Mouse (Mus musculus) urinary bladder, postnatal 36 days (tissue): Measurements from ENCODE around the gene Lrrfip1.

Source experiments
- DNase-seq, 2 experiments: peaks; one replicate each; pipeline ENCODE4 v3.0.0; 2022; ENCODE audit warnings: low spot score in 2 of 2, mixed read lengths in 1 of 2

Lrrfip1 gene

GRCm38 (mm10) chr1:91085686-91086085 is 87.1 kb downstream of the Lrrfip1 start:
- DNase-seq: no peak

DNA sequence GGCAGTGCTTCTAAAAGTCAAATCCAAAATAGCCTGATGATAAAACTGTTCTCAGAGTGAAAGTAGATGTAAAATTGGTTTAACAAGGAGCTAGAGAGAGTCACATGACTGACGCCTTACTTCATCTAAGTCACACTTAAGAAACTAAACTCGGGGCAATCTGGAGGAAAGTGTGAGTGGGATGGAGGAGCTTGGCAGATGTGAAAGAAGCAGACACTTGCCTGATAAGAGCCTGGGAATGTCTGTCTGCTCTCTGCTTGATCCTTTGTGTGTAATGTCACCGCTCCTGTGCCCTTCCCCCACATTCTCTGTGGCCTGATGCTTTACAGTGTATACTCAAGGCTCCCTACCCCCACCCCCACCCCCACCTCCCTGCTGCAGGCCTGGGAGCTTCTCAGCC is 87.8 kb downstream of the Lrrfip1 start:
- no peak for DNase-seq

DNA sequence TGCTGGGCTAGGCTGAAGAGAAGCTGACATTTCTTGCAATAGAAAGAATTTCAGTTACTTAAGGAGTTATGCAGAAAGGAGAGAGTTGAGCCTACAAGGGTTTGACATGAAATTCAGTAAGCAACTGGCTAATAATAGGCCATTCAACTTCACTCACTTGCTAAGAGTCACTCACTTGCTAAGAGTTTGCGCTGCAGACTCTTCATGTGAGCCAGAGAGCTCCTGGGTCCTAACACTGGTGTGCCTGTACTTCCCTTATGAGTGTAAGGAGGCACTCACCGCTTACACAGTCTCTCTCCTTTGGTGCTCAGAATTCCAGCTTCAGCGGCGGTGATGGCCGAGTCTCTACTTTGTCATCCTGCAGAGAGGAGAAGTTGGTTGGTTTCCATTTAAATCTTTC is 88.2 kb downstream of the Lrrfip1 start:
- no peak for DNase-seq

GRCm38 (mm10) chr1:91088027-91088426 is 89.5 kb downstream of the Lrrfip1 start:
- no peak for DNase-seq

- no peak for DNase-seq
These were observed 90.4 kb downstream of the Lrrfip1 start for GRCm38 (mm10) chr1:91088941-91089340.

DNA sequence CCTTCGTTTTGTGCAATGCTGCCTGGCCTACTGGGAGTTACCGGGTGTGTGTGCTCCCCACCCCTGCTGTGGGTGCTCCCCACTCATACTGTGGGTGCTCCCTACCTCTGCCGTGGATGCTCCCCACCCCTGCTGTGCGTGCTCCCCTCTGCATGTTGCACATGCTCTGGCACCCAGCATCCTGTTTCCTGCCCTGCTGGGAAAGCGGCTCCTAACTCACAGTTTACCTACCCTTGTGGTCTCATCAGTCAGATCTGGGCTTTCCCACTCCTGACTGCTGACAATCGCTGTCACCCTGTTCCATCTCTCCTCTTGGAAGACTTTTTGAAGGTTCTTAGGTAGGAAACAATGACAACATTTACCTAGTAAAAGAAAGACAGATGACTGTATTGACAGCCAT is 91.9 kb downstream of the Lrrfip1 start:
- DNase-seq: no peak

DNA sequence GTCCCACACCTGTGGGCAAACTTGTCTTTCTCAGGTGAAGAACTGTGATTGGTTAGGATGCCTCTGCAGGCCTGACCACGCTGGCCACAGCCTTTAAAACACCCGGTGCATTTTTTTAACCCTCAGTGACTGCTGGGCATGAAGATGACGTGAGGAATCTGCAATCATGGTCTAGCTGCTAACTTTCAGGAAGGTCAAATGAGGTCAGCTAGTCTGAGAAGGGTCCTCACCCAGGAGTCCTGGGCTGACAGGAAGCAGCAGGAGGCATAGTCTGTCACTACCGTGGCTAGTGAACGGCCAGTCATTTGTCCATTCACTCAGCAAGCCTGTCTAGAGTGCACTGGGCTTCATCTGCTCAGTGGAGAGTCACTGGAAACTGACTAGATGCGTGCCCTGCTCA is 93.9 kb downstream of the Lrrfip1 start:
- DNase-seq: no peak

DNA sequence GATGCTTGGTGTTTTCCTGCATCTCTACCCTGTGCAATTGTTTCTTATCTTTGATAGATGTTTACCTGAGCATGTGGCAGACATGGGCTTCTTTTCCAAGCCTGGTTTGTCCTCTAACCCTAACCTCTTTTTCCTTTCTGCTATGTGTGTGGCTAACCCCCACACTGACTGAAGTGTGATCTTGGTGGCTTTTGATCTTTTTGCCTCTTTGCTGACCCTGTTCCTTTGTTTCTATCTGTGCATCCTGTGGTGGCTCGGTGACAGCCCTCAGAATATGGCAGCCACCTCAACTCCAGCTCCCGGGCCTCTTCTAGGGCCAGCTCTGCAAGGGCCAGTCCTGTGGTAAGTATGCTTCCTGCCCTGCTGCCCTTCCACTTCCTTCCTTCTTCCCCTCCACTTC is 94.8 kb downstream of the Lrrfip1 start:
- no peak for DNase-seq

DNA sequence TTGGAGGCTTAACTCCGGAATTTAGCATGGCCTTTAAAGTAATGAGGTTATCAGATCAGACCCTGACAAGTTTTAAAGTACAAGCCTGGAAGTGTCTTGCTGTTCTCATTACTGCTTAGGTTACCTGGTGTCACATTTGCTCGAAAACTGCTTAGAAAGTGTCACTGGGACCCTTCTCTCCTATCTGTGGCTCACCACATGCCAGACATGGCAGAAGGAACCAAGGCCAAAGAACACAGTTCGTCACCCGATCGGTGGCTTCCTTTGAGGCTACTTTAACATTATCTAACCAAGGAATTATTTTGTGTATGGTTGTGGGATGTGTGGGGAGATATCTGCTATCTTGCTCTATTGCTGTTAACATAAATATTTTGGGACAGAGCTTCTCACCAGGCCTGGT is 95.5 kb downstream of the Lrrfip1 start:
- no peak for DNase-seq

DNA sequence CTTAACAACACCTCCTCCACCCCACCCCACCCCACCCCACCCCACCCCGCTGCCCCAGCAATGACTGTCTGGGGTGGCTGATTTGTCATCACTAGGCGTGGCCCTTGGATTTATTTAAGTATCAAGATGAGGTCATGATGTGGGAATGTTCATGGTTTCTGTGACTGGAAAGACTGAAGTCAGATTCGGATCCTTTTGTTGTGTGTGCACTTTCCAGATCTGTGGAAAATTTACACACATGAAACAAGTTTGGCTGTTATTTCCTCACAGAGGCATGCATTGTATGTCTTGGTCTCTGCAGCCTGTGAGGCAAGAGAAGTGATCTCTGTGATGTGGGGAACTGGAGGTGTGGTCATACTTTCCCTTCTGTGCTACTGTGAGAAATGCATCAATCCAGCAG is 96.7 kb downstream of the Lrrfip1 start:
- no peak for DNase-seq

DNA sequence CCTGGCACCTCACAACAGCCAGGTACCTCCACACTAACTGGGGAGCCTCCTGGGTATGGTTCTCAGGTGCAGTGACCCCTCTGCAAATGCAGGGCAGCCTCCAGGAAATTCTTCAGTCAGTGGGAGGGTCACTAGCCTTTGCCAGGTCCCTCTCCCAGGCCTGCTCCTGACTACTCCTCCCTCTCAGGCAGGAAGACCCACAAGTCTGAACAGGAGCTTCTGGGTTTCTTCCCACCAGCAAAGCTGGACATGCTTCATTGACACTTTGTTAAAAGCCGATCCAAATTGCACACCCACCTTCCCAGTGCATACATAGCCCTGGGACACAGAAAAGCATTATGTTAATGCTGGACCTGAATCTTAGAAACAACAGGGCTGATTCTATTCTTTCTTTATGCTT is 97.3 kb downstream of the Lrrfip1 start:
- DNase-seq: no peak

- DNase-seq: no peak
These were observed 98.0 kb downstream of the Lrrfip1 start for GRCm38 (mm10) chr1:91096490-91096889.

DNA sequence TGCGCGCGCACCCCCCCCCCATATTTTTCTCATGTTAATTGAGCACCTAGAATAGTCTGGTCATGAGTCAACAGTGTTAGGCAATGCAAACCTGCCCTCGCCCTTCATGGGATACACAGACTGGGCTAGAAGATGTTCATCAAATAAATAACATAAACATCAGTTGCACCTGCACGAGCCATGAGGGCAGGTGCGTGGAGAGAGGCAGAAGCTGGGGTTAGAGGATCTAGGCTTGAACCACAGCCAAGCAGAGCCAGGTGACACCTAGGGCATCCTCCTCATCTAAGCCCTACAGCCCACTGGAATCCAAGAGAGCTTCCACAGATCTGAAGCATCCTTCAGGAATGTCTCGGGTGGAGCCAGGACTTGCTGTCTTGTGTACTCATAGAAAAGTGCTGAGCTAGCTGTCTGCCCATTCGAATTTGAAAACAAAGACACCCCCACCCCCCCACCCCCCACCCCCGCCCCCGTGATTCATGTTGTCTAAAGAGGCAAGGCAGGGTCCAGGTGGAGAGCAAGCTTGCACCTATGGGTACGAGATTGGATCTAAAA is 98.8 kb downstream of the Lrrfip1 start:
- no peak for DNase-seq

DNA sequence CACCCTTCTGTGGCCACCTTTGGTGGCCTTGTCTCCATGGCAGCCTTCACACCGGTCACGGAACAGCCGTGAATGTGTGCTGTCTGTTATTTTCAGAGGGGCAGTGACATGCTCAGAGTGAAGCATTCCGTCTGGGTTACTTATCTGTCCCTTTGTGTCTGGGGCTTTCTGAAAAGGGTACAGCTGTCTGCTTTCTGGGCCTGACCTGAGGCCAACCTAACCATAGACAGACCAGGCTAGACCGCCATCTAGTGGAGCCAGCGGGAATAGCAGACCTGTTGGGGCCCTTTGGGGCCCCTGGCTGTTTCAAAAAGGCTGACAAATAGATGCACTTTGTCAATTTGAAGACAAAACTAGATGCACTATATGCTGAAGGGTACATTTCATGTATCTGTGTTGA is 100.3 kb downstream of the Lrrfip1 start:
- DNase-seq: peak; percentile 61 to 66

DNA sequence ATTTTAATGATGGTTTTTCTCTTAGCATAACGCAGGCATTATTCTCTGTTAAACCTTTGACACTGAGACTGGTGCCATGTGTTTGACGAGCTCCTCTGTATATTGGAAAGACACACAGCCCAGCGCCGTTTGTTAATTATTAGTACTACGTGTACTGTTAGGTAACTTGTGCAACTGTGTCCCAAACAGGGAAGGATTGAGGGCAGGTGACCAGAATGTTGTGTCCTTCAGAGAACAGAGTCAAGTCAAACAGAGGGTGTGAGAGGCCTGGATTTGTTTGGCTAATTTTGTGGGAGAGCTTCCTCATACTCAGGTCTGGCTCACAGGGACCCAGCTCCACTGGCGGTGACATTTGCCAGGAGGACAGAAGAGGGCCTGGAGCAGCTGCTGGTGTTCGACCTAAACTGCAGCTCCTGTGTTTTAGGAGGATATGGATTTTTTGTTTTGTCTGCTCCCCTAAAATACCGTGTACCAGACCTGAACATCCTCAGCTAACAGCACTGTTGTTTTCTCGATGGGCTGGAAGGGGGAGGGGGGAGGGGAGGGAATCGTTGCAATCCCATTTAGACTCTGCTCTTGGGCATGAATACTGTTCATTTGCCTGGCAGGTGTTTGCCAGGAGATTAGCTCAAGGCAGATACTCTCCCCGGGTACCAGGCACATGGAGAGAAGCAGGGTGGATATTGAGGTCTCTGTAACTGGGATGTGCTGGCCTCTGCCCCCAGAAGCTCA is 103.3 kb downstream of the Lrrfip1 start:
- no peak for DNase-seq

GRCm38 (mm10) chr1:91103366-91103983 is 104.9 kb downstream of the Lrrfip1 start:
- DNase-seq: no peak

GRCm38 (mm10) chr1:91107548-91107947 is 109.0 kb downstream of the Lrrfip1 start:
- no peak for DNase-seq

DNA sequence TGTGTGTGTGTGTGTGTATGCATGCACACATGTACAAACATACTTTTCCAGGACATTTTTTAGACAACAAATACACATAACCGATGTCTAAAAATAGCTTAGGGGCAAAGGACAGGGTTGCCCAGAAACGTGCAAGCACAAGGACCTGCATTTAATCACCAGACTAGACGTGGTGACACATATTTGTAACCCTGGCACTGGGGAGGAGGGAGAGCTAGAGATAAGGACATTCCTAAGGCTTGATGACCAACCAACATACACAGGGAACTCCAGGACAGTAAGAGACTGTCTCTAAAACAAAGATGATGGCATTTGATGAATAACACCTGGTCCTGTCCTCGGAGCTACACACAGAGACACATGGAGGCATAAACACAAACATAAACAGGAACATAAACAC is 110.8 kb downstream of the Lrrfip1 start:
- DNase-seq: no peak

DNA sequence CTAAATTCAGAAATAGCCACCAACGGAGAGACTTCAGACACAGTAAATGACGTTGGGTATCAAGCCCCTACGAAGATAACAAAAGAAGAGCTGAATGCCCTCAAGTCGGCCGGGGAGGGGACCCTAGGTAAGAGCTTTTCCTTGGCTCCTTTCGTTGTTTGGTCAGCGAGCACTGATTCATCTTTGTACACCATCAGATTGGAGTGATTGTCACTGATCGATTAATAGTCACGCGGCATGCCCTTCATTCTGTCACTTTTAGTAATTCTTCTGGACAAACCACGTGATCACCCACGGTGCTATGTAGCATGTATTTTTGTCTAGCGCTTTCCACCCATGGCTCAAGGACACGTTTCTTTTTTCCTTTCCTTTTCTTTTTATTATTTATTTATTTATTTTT is 113.6 kb downstream of the Lrrfip1 start:
- DNase-seq: no peak

DNA sequence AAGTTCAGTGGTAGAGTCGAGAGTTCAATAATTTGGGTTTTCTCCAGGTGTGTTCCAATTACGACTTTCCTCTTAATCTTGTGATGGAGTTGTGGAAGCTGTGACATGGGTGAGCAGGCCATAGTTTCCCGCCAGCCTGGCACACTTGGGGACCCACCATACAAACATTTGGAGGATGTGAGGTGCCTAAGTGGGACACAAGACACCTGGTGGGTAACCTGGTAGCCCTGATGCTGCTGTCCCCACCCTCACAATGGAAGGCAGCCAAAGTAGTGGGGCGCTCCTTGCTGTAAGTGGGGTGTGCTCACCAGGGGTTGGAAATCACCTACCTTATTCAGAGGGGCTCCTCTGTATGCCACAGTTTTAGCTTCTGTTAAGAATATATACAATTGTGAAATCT is 114.1 kb downstream of the Lrrfip1 start:
- no peak for DNase-seq

DNA sequence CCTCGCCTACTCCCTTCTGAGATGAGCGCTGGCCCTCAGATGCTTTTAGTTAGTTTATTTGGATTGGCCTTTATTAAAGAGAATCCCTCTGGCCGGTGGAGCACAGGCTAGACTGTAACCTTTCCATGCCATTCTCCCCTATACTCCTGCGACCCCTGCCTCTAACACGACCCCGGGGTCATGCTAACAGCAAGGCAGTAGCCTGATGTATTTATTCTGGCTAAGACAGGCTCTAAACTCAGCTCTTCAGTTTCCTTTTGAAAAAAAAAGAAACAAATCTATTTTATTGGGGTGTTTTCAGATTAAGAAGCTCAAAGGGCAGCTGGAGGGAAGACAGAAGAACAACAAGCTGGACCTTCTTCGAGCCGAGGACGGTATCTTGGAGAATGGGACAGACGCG is 123.6 kb downstream of the Lrrfip1 start:
- DNase-seq: no peak

DNA sequence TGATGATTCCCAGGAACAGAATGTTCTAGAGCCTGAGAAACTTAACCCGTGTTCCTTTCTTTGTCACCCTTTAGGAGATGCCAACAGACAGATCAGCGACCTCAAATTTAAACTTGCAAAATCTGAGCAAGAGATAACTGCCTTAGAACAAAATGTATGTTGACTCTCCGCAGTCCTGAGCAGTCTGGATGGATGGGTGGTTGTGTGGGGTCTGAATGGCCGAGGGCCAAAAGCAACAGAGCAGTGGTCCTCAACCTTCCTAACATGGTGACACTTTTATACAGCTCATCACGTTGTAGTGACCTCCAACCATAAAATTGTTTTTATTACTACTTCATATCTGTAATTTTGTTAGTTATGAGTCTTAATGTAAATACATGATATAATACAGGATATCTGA is 124.5 kb downstream of the Lrrfip1 start:
- DNase-seq: no peak

GRCm38 (mm10) chr1:91123466-91123865 is 124.9 kb downstream of the Lrrfip1 start:
- DNase-seq: no peak
